Mouse (Mus musculus): Measurements from ENCODE around the gene Dusp7. TPM values are rescaled to one million over a fixed set of nuclear protein-coding genes. Genes with fewer than 3 reads are reported as not detected.

The Dusp7 gene
- 27.3 to 29.8 TPM (median 27.7 TPM) in 4 replicates for total RNA-seq (2023; ENCODE audit: inconsistent age)

GRCm38 (mm10) chr9:106368112-106368717 is at the start of gene Dusp7:
Gene Dusp7, plus strand, starts transcription at chr9:106368632.

Other genes with a start within 250 kb of the Dusp7 start
- 5.8 to 9.4 TPM (median 8.1 TPM) in 4 replicates for gene Glyctk, start 210.5 kb upstream of the Dusp7 start, total RNA-seq (2023; ENCODE audit: inconsistent age)
- 97.9 to 110 TPM (median 103 TPM) in 4 replicates for gene Wdr82, start 197.7 kb upstream of the Dusp7 start, total RNA-seq (2023; ENCODE audit: inconsistent age)
- gene Ppm1m, start 168.9 kb upstream of the Dusp7 start, total RNA-seq (2023; ENCODE audit: inconsistent age), result 82.1 to 96.0 TPM (median 83.9 TPM) in 4 replicates
- gene Twf2, start 165.5 kb upstream of the Dusp7 start, total RNA-seq (2023; ENCODE audit: inconsistent age), result 65.1 to 76.7 TPM (median 68.8 TPM) in 4 replicates
- gene Tlr9, start 146.0 kb upstream of the Dusp7 start, total RNA-seq (2023; ENCODE audit: inconsistent age), result 150 to 158 TPM (median 156 TPM) in 4 replicates
- gene Alas1, start 120.0 kb upstream of the Dusp7 start, total RNA-seq (2023; ENCODE audit: inconsistent age), result 39.6 to 44.4 TPM (median 41.5 TPM) in 4 replicates
- 3.7 to 6.3 TPM (median 4.5 TPM) in 4 replicates for gene Poc1a, start 87.6 kb upstream of the Dusp7 start, total RNA-seq (2023; ENCODE audit: inconsistent age)
- gene Rpl29, start 60.8 kb downstream of the Dusp7 start, total RNA-seq (2023; ENCODE audit: inconsistent age), result 694 to 757 TPM (median 709 TPM) in 4 replicates
- gene Acy1, start 69.7 kb downstream of the Dusp7 start, total RNA-seq (2023; ENCODE audit: inconsistent age), result 16.8 to 22.2 TPM (median 18.6 TPM) in 4 replicates
- 3.9 to 5.9 TPM (median 5.2 TPM) in 4 replicates for gene Abhd14b, start 78.8 kb downstream of the Dusp7 start, total RNA-seq (2023; ENCODE audit: inconsistent age)
- 3.8 to 9.2 TPM (median 7.6 TPM) in 4 replicates for gene Abhd14a, start 79.0 kb downstream of the Dusp7 start, total RNA-seq (2023; ENCODE audit: inconsistent age)
- gene Pcbp4, start 84.7 kb downstream of the Dusp7 start, total RNA-seq (2023; ENCODE audit: inconsistent age), result 3.9 to 8.1 TPM (median 6.0 TPM) in 4 replicates
- gene Gpr62, start 97.3 kb downstream of the Dusp7 start, total RNA-seq (2023; ENCODE audit: inconsistent age), result 0.26 to 0.93 TPM (median 0.42 TPM) in 3 of 4 replicates, not detected in the other
- 53.8 to 65.3 TPM (median 59.2 TPM) in 4 replicates for gene Rrp9, start 107.3 kb downstream of the Dusp7 start, total RNA-seq (2023; ENCODE audit: inconsistent age)
- 45.8 to 57.6 TPM (median 49.2 TPM) in 4 replicates for gene Parp3, start 108.3 kb downstream of the Dusp7 start, total RNA-seq (2023; ENCODE audit: inconsistent age)
- not detected in 4 replicates for gene Iqcf1, start 131.3 kb downstream of the Dusp7 start, total RNA-seq (2023; ENCODE audit: inconsistent age)
- gene Iqcf5, start 145.9 kb downstream of the Dusp7 start, total RNA-seq (2023; ENCODE audit: inconsistent age), result 1.4 TPM in 1 of 4 replicates, not detected in the others
- gene Iqcf3, start 193.0 kb downstream of the Dusp7 start, total RNA-seq (2023; ENCODE audit: inconsistent age), result not detected in 4 replicates
- gene Iqcf4, start 202.4 kb downstream of the Dusp7 start, total RNA-seq (2023; ENCODE audit: inconsistent age), result not detected in 4 replicates

All from B cell, adult (primary cell).